Mouse (Mus musculus): Measurements from ENCODE around the gene Il15ra.
"Not testable (repeated sequence)": the region's sequence is repeated elsewhere in the genome, so short reads cannot be mapped to it uniquely, and the experiment has no call there.

Gene Il15ra

GRCm38 (mm10) chr2:11710101-11710500, 5.0 kb downstream of the Il15ra start:
- not testable (repeated sequence) for DNase-seq

DNA sequence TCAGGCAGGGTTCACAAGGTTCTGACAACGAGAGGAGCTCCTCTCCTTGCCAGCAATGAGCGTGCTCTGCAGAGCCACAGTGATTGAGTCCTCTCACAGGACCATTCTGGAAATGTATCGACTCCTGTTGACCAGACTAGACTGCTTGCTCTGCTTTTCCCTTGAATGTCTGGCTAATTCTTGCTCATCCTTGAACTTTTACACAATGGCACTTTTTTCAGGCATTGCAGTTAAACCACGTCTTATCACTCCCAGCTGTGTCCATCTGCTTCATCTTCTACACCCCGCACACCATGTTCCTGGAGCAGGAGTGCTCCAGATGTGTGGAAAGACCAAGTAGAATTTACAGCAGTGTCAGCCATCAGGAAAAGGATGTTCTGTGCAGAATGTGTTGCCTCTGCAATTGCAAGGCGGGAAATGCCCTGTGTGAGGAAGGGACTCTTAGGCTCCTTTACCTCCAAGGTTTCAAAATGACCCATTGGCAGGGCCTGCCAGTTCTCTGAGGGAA, 7.4 kb downstream of the Il15ra start:
- peak; percentile 95 for DNase-seq

DNA sequence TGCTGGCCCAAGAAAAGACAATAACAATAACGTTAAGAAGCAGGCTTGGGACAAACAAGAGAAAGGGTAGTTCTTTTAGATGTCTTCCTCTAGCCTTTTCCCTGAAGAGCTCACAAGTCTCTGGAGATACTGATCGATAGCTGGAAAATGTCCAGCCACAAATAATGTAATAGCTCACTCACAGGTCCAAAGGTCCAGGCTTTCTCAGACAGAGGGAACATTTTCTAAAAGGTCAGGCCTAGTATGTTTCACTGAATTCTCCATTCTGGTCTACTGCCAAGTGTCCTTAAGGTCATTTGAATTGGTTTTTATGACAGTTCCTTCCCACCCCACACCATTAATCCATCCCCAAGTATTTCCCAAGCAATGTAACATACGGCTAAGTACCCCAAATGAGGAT, 7.9 kb downstream of the Il15ra start:
- DNase-seq = no peak

GRCm38 (mm10) chr2:11714535-11714934, 9.4 kb downstream of the Il15ra start:
- no peak for DNase-seq

DNA sequence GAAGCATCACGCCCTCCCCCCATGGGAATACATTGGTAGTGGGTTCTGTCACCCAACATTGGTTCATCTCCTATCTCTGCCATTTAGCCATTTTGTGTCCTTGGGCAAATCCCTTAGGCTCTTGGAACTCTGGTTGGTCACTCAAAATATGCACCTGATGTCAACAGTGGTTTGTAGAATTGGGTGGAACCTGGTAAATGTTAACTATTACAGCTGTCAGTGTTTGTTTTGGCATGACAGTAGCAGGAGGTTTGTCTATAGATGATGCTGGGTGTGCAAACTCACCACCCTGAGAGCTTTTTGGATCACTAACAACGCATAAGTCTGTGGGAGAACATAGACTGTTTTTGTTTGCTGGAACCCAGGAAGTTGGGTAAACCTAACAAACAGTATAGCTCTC, 13.5 kb downstream of the Il15ra start:
- DNase-seq = no peak

GRCm38 (mm10) chr2:11722564-11722963, 17.5 kb downstream of the Il15ra start:
- no peak for DNase-seq

DNA sequence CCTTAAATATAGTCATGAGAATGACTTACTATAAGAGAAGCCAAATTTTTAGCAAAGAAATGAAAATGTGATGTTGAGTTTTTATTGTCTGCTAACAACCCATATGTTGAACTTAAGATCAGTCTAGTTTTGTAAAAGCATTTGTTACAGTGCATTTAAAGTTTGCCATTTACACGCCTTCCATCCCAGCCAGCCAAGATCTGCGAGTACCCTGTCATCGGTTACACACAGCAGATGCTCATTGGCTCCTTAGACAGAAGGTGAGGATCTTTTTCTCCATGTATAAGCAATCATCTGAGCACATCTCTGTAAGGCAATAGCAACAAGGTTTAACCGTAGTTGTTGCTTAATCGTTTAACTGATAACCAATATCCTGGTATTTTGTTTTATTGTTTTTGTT, 22.5 kb downstream of the Il15ra start:
- no peak for DNase-seq

DNA sequence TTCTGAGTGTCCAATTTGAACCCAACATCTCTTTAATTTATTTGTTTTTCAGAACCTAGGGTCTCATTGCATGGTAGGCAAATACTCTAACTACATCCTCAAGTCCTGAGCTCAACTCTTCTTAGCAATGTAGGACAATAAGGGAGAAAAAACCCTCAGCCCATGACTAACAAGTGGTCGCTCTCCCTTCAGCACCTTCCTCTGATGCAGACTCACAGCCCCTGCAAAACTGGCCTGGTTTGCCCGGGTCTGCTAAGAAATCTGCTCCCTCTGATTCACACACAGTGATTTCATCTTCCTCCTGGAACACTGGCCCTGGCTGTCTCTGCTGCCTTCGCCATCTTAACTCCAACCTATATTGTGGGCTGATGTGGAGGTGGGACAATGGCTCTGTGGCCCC, 24.0 kb downstream of the Il15ra start:
- no peak for DNase-seq

DNA sequence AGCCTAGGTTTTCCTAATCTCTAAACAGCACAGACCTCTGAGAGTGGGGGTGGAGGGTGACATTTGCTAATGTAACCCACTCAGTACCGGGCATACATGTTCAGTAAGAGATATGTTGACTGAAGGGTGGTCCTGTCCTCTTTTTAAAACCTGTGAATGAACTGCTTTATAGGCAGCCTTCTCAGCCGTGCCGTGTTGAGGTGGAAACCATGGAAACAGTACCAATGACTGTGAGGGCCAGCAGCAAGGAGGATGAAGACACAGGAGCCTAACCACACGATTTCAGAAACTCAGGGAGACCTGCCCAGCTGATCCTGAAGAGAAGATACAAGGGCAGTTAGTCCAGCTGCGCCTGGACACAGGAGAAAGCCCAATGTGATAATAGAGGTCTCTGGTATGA, 27.9 kb downstream of the Il15ra start:
- no peak for DNase-seq

- peak; percentile 71 for DNase-seq
Measured at GRCm38 (mm10) chr2:11735853-11736252, 30.8 kb downstream of the Il15ra start.

DNA sequence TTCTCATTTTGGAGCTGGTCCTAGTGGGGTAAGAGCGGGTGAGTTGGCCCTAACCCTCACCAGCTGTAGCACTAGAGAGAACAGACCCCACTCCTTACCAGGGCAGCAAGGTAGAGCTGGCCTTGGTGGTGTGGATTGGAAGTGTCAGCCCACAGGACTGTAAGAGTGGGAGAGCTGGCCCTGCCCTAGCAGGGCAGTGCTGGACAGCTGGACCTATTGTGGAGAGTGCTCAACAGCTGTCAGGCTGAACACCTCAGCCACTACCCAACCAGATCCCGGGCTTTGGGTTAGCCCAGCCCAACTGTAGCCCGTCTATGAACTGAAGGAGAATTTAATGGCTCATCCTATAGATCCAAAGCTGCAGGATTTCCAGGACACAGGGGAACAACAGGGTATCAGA, 33.7 kb downstream of the Il15ra start:
- DNase-seq = no peak

DNA sequence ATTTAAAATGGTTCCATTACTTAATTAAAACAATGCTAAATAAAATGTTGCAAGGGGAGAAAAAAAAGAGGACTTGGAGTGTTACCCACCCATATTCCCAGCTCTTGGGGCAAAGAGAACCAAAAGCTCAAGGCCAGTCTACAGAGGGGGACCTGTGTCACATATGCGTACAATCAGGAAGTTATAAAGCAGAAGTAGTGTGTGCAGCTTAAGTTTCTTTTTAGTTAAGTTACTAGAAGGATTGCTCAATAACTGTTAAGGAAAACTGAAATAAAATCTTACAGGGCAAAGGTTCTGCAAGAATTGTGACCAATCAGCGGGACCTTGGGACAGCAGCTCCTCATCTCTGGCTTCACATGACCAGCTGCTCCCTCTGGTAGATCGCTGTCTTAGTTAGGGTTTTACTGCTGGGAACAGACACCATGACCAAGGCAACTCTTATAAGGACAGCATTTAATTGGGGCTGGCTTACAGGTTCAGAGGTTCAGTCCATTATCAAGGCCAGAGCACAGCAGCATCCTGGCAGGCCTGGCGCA, 34.5 kb downstream of the Il15ra start:
- no peak for DNase-seq

DNA sequence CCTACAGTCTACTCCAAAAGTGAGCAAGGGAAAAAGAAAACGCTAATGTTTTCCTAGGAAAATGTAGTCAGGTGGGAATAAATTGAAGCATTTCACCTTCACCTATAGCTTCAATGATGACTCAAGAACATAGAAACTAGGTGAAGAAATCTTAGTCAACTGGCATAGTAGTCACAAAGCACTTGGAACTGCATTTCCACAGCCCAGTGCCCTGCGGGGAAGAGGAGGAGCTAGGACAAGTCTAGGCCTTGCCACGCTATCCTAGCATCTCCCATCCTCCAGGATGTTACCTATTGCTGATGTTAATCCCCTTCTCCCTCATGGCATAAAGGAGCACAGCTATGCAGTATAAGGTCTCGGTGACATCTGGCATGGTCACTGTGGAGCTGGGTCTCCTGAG, 57.5 kb downstream of the Il15ra start:
- no peak for DNase-seq

- DNase-seq = peak; percentile 92
Measured at GRCm38 (mm10) chr2:11765694-11766093, 60.6 kb downstream of the Il15ra start.

- DNase-seq = no peak
Measured at GRCm38 (mm10) chr2:11766485-11767160, 61.5 kb downstream of the Il15ra start.

GRCm38 (mm10) chr2:11767161-11767545, 62.1 kb downstream of the Il15ra start:
- DNase-seq = peak; percentile 93

GRCm38 (mm10) chr2:11771701-11772100, 66.6 kb downstream of the Il15ra start:
- DNase-seq = no peak

DNA sequence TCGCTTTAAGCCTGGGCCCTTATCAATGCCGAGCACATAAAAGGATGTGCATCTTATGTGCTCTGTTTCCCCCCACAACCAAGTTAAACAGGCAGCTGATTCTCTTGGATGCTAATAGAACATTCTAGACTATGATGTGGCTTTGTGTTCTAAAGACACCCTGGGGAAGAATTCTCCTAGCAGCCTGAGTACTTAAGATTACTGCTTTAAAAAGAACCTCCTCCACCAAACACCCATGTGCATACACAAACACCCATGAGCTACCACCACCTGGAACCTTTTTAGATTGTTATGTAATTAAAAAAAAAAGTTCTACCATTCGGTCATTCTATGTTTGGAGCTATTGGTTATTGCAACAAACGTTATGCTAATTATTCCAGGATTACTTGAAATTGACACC, 67.3 kb downstream of the Il15ra start:
- DNase-seq = no peak

- DNase-seq = no peak
Measured at GRCm38 (mm10) chr2:11774426-11774825, 69.3 kb downstream of the Il15ra start.

DNA sequence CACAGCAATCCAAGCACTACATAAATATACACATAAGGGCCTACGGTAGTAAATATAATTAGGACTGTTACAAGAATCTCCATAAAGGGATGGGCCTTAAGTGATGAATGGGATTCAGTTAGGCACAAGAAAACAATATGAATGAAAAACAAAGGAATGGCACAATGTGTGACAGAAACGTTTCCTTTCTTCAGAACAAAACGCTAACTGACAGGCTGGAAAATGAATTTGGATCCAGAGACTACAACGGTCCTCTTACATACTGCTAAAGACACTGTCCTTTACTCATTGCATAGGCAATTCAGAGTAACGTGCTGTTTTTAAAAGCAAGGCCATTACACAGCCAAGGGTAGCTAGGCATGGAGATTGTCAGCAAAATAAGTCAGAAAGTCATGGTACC, 70.0 kb downstream of the Il15ra start:
- DNase-seq = no peak

- DNase-seq = no peak
Measured at GRCm38 (mm10) chr2:11776415-11776814, 71.3 kb downstream of the Il15ra start.

- DNase-seq = peak; percentile 100
Measured at GRCm38 (mm10) chr2:11777091-11778068, 72.3 kb downstream of the Il15ra start, which contains the start of the genes Fbh1 and Ankrd16. Gene Fbh1 (minus strand): TSS chr2:11777582. Gene Ankrd16 (plus strand): TSS chr2:11777876.

DNA sequence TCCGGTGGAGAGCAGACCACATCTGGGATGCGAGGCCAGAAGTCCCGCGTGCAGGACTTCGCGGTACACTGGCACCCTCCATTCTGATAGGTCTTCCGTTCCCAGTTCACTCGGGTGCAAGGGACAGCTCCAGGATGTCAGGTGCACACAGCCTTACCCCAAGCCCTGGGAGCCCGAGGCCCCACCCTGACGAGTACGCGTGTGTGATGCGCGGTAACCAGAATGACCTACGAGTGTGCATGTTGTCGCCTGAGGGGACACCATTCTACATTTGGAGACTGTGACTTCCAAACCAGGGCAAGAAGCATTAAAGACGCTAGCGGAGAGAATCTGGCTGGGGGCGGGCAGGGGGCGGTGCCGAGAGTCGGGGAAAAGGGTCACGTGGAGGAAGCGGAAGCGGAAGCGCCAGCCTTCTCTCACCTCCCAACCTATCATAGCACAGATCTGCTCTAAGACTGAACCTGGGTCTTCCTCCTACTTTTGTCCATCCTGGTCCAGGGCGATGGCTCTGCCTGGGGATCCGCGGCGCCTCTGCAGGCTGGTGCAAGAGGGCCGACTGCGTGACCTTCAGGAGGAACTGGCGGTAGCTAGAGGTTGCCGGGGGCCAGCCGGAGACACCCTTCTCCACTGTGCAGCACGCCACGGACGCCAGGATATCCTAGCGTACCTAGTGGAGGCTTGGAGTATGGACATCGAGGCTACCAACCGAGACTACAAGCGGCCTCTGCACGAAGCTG, 73.2 kb downstream of the Il15ra start:
- DNase-seq = peak; percentile 99

Measured in heart, adult 11 months (tissue).